Mouse (Mus musculus) CH12.LX (cell line): ENCODE data around the gene Ikzf3. TPM values are rescaled to one million over a fixed set of nuclear protein-coding genes. Genes with fewer than 3 reads are reported as not detected.

Experiments used
- DNase-seq: peaks from one replicate; pipeline ENCODE4 v3.0.0-alpha.2; 2013; ENCODE audit errors: extremely low read depth
- H3K27ac ChIP-seq: 2 replicates; pipeline ENCODE4 v1.5.1; 2012; ENCODE audit warnings: low read depth, mild to moderate bottlenecking, control low read depth, moderate library complexity; ENCODE audit not compliant: insufficient read depth
- H3K27me3 ChIP-seq: replicated peaks from 2 replicates; pipeline ENCODE3; 2012; ENCODE audit warnings: inconsistent platforms
- H3K36me3 ChIP-seq, 2 experiments: replicated peaks in 1 of 2; 2 replicates each; pipeline versions ENCODE3 to v1.6.1; 2012; ENCODE audit warnings: inconsistent platforms in 1 of 2, low read length in 1 of 2, mild to moderate bottlenecking in 1 of 2, mixed read lengths in 1 of 2, moderate library complexity in 1 of 2; ENCODE audit not compliant: control insufficient read depth in 1 of 2, insufficient read depth in 1 of 2
- H3K4me1 ChIP-seq, 2 experiments: 2 replicates each; pipeline ENCODE4 v1.6.1; 2012; ENCODE audit warnings: inconsistent platforms in 1 of 2, moderate library complexity in 1 of 2; ENCODE audit not compliant: insufficient read depth in 2 of 2, control insufficient read depth in 1 of 2
- H3K4me2 ChIP-seq: 2 replicates; pipeline ENCODE4 v1.6.1; 2012; ENCODE audit warnings: low read depth, mild to moderate bottlenecking, control low read depth; ENCODE audit not compliant: poor library complexity, insufficient read depth, severe bottlenecking
- H3K4me3 ChIP-seq, 3 experiments: fragments of 150-350 bp in 1 of 3; sonication (generic) in 1 of 3; replicated peaks in 1 of 3; 2 replicates each; pipeline versions ENCODE3 to v1.5.1; 2011 to 2012; ENCODE audit warnings: low read depth in 2 of 3, low read length in 2 of 3, mild to moderate bottlenecking in 2 of 3, moderate library complexity in 2 of 3, control low read depth in 1 of 3, improper control_type of control experiment in 1 of 3, inconsistent platforms in 1 of 3, mixed read lengths in 1 of 3; ENCODE audit not compliant: poor library complexity in 1 of 3
- H3K79me2 ChIP-seq: replicated peaks from 2 replicates; pipeline ENCODE4 v1.6.1; 2012; ENCODE audit warnings: mild to moderate bottlenecking, moderate library complexity; ENCODE audit not compliant: control insufficient read depth, poor library complexity, insufficient read depth, severe bottlenecking; ENCODE audit errors: extremely low read depth
- H3K9ac ChIP-seq: 2 replicates; pipeline ENCODE4 v1.6.1; 2012; ENCODE audit warnings: low read depth, mild to moderate bottlenecking, control low read depth, moderate library complexity; ENCODE audit not compliant: insufficient read depth
- H3K9me3 ChIP-seq: replicated peaks from 2 replicates; pipeline ENCODE3; 2012; ENCODE audit warnings: low read length, inconsistent platforms, mixed read lengths
- BHLHE40 ChIP-seq: IDR thresholded peaks from 2 replicates; pipeline ENCODE4 v1.6.1; 2011; ENCODE audit warnings: mild to moderate bottlenecking, low read depth, low read length, improper control_type of control experiment
- CHD1 ChIP-seq: IDR thresholded peaks from 2 replicates; pipeline ENCODE4 v1.6.1; 2012; ENCODE audit warnings: low read depth, low read length, improper control_type of control experiment, inconsistent platforms
- CTCF ChIP-seq, 2 experiments: IDR thresholded peaks in 1 of 2; conservative IDR thresholded peaks in 1 of 2; 2 replicates each; pipeline ENCODE4 v1.5.1; 2011 to 2012; ENCODE audit warnings: low read depth in 2 of 2, low read length in 2 of 2, improper control_type of control experiment in 1 of 2, inconsistent platforms in 1 of 2, mild to moderate bottlenecking in 1 of 2, moderate library complexity in 1 of 2
- E2F4 ChIP-seq: IDR thresholded peaks from 2 replicates; pipeline ENCODE4 v1.6.1; 2011; ENCODE audit warnings: low read depth, low read length, improper control_type of control experiment; ENCODE audit not compliant: insufficient replicate concordance
- EP300 ChIP-seq: IDR thresholded peaks from 2 replicates; pipeline ENCODE4 v1.6.1; 2011; ENCODE audit warnings: low read length, improper control_type of control experiment
- GABPA ChIP-seq: IDR thresholded peaks from 2 replicates; pipeline ENCODE4 v1.6.1; 2012; ENCODE audit warnings: low read depth, low read length, improper control_type of control experiment, inconsistent platforms; ENCODE audit not compliant: insufficient replicate concordance
- HCFC1 ChIP-seq: IDR thresholded peaks from 2 replicates; pipeline ENCODE4 v1.6.1; 2012; ENCODE audit warnings: low read depth, mild to moderate bottlenecking, inconsistent platforms, low read length, improper control_type of control experiment
- MAFK ChIP-seq: IDR thresholded peaks from 2 replicates; pipeline ENCODE4 v1.6.1; 2011; ENCODE audit warnings: low read length, improper control_type of control experiment; ENCODE audit not compliant: insufficient replicate concordance
- MAX ChIP-seq: IDR thresholded peaks from 2 replicates; pipeline ENCODE4 v1.6.1; 2011; ENCODE audit warnings: low read length, improper control_type of control experiment
- MXI1 ChIP-seq: IDR thresholded peaks from 2 replicates; pipeline ENCODE4 v1.6.1; 2011; ENCODE audit warnings: mild to moderate bottlenecking, low read depth, low read length, improper control_type of control experiment
- PAX5 ChIP-seq: IDR thresholded peaks from 2 replicates; pipeline ENCODE4 v1.6.1; 2012; ENCODE audit warnings: low read length, inconsistent platforms, mixed read lengths
- POLR2AphosphoS2 ChIP-seq: IDR thresholded peaks from 2 replicates; pipeline ENCODE4 v1.6.1; 2011; ENCODE audit warnings: low read depth, low read length, improper control_type of control experiment
- RAD21 ChIP-seq: IDR thresholded peaks from 2 replicates; pipeline ENCODE4 v1.6.1; 2011; ENCODE audit warnings: low read depth, mild to moderate bottlenecking, low read length, improper control_type of control experiment, moderate library complexity
- SMC3 ChIP-seq: IDR thresholded peaks from 2 replicates; pipeline ENCODE4 v1.6.1; 2011; ENCODE audit warnings: low read depth, low read length, improper control_type of control experiment
- TCF12 ChIP-seq: IDR thresholded peaks from 2 replicates; pipeline ENCODE4 v1.6.1; 2014; ENCODE audit warnings: low read depth, mild to moderate bottlenecking, inconsistent platforms, low read length, improper control_type of control experiment
- USF1 ChIP-seq: IDR thresholded peaks from 2 replicates; pipeline ENCODE4 v1.6.1; 2014; ENCODE audit warnings: low read depth, mild to moderate bottlenecking, inconsistent platforms, low read length, improper control_type of control experiment
- USF2 ChIP-seq: conservative IDR thresholded peaks from 2 replicates; pipeline ENCODE4 v1.6.1; 2011; ENCODE audit warnings: low read depth, low read length, improper control_type of control experiment
- ZKSCAN1 ChIP-seq: IDR thresholded peaks from 2 replicates; pipeline ENCODE4 v1.6.1; 2012; ENCODE audit warnings: low read depth, inconsistent platforms, low read length, improper control_type of control experiment, borderline replicate concordance
- ZMIZ1 ChIP-seq: IDR thresholded peaks from 2 replicates; pipeline ENCODE4 v1.6.1; 2012; ENCODE audit warnings: low read depth, mild to moderate bottlenecking, inconsistent platforms, low read length, improper control_type of control experiment
- ZNF384 ChIP-seq: IDR thresholded peaks from 2 replicates; pipeline ENCODE4 v1.6.1; 2012; ENCODE audit warnings: low read depth, low read length, improper control_type of control experiment, inconsistent platforms
- dilution Hi-C: fragments of 300-500 bp; cut with MboI; formaldehyde crosslinking; loops from 2 replicates; pipeline ENCODE4 v1.14.3; 2020; ENCODE audit warnings: low sequenced_read_pairs; ENCODE audit not compliant: extremely low pct_unique_long_range_greater_than_20kb, extremely low pct_ligation_motif_present
- in situ Hi-C: fragments of 300-500 bp; cut with MboI; formaldehyde crosslinking; loops from 3 replicates; pipeline ENCODE4 v1.14.3; 2019; ENCODE audit warnings: low sequenced_read_pairs, low pct_ligation_motif_present, low pct_unique_long_range_greater_than_20kb, mixed read lengths
- polyA plus RNA-seq: library from polyadenylated mRNA; unstranded; fragments of >175 nt; gene quantifications from 2 replicates; pipeline ENCODE4 v1.2.1, GENCODE M21; 2012; ENCODE audit warnings: low read depth; ENCODE audit not compliant: insufficient read length
- total RNA-seq, 2 experiments: library from RNA; depleted of rRNA; stranded (reverse); fragments of 300-350 nt in 1 of 2; fragments of >200 nt in 1 of 2; gene quantifications; 2 replicates each; pipeline ENCODE4 v1.2.3; 2012 to 2014

Gene Ikzf3
- total and polyA plus RNA-seq, 3 experiments = 110 to 238 (median 130) TPM

DNA sequence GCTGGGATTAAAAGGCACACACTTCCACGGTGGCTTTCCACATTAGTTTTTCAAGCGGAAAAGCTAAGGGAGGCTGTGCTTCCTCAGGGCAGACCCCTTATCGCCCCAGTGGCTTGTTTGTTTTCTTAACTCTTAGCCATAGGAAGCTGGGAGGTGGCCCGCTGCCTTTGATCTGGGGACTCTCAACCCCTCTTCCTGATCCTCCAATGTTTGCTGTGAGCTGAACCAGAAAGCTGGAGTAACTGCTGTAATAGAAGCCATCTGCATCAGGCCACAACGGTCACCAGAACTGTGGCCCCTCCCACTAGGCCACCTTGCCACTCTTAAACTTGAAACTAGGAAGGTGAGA is 99.6 kb downstream of the Ikzf3 start, which contains the start of gene Grb7:
Gene Grb7, plus strand, starts transcription at position 182 of the 349 bp plus-strand sequence.
- TF ChIP-seq GABPA = no peak
- no peak for TF ChIP-seq CTCF (conservative IDR thresholded peaks at IDR 0.05 in 1 of 2, IDR thresholded peaks at IDR 0.05 in 1 of 2; ENCODE audit: low read depth in 2 of 2, low read length in 2 of 2)
- TF ChIP-seq USF2 = no peak
- TF ChIP-seq ZNF384 = no peak
- no peak for TF ChIP-seq MAFK
- no peak for TF ChIP-seq MAX
- no peak for TF ChIP-seq SMC3
- no peak for TF ChIP-seq E2F4
- TF ChIP-seq MXI1 = no peak
- no peak for TF ChIP-seq CHD1
- no peak for TF ChIP-seq RAD21
- no peak for TF ChIP-seq ZKSCAN1
- TF ChIP-seq TCF12 = no peak
- no peak for TF ChIP-seq ZMIZ1
- TF ChIP-seq EP300 = no peak
- TF ChIP-seq BHLHE40 = no peak
- no peak for TF ChIP-seq HCFC1
- TF ChIP-seq USF1 = no peak
- DNase-seq = no peak
- no peak within 1 kb of the TSS for H3K4me3 ChIP-seq
- dilution Hi-C loops = no loop called here
- no peak within 1 kb of the TSS for H3K27ac ChIP-seq
- in situ Hi-C loops = loop anchor here (5.0 kb wide), 1 partner anchor 89 kb away; the partner anchor contains the start of gene Stard3
- no peak within 1 kb of the TSS for H3K4me2 ChIP-seq
- H3K27me3 ChIP-seq = no peaks in the 10 kb centered on the region
- peaks cover 22 to 43% of the 10 kb centered on the region in 2 experiments for H3K4me1 ChIP-seq
- H3K36me3 ChIP-seq = peaks cover 0 to under 1% of the 10 kb centered on the region in 2 experiments
- H3K79me2 ChIP-seq = no peaks in the 10 kb centered on the region
- H3K9ac ChIP-seq = no peak within 1 kb of the TSS
- peaks cover 6% of the 10 kb centered on the region for H3K9me3 ChIP-seq

DNA sequence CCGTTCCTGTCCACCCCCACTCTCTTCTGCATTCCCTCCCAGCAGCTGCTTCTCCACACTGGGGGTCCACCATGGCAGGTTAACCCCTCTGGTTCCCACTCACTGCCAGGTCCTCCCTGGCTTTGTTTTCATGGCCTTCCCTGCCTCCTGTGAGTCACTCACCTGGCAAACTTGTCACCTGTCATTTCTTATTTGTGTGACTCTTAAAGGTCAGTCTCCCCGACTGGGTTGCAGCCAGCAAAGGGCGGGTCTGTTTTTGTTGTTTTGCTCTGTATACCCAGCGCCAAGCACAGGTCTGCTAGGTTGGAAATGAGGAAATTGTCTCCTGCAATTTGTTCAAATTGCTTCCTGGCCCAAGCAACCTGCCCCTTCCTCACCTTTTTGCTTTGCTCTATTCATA is 100.2 kb downstream of the Ikzf3 start:
- no peaks in the 10 kb centered on the region for H3K79me2 ChIP-seq
- H3K4me1 ChIP-seq = peaks cover 18 to 37% of the 10 kb centered on the region in 2 experiments
- TF ChIP-seq ZNF384 = no peak
- TF ChIP-seq POLR2AphosphoS2 = no peak
- TF ChIP-seq USF2 = no peak
- no peak for TF ChIP-seq PAX5
- TF ChIP-seq, all 38 proteins: peak for 0
- Histone ChIP-seq H3K9me3 (peaks cover 6% of the 10 kb centered on the region), H3K9ac (no peak overlapping the region), H3K36me3 (no peaks in the 10 kb centered on the region), H3K27ac (no peak overlapping the region), H3K4me3 (no peak overlapping the region), H3K27me3 (no peaks in the 10 kb centered on the region), H3K4me2 (no peak overlapping the region)
- in situ Hi-C loops = loop anchor here (5.0 kb wide), 1 partner anchor 88 kb away; the partner anchor contains the start of gene Stard3
- dilution Hi-C loops = no loop called here
- DNase-seq = no peak
